Mouse (Mus musculus) layer of hippocampus, adult 9-10 months (tissue): ENCODE measurements around the gene Frmd4a.
"Not testable (repeated sequence)": the region's sequence is repeated elsewhere in the genome, so short reads cannot be mapped to it uniquely, and the experiment has no call there.

Source experiments
- DNase-seq: peaks from one replicate; pipeline ENCODE4 v3.0.0; 2022; ENCODE audit warnings: low spot score

Frmd4a gene

DNA sequence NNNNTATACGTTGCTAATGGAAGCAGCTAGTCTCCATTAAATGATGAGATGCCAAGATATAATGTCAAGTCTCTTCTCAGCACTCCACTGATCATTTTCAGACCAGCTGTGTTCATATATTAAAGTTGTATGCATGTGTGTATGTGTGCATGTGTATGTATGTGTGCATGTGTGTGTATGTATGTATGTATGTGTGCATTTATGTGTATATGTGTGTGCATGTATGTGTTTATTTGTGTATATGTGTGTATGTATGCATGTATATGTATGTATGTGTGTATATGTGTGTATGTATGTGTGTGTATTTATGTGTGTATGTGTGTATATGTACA lies 204.9 kb downstream of the Frmd4a start:
- no peak for DNase-seq

DNA sequence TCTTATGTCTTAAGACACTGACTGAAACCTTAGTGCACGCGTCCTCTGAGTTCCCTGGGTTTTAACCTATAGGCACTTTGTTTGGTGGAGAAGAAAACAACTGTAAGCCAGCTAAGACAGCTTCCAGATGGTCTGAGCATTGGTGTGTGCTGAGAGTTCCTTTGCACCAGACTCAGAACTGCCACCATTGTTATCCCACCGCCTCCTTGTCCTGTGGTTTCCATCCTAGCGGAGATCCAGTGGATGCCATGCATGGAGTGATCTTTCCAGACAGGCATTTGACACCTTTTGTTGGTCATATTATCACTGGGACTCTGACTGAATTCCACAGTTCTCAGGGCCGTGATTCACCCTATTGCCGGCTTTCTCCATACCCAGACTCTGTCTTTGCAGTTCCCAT lies 205.8 kb downstream of the Frmd4a start:
- no peak for DNase-seq

DNA sequence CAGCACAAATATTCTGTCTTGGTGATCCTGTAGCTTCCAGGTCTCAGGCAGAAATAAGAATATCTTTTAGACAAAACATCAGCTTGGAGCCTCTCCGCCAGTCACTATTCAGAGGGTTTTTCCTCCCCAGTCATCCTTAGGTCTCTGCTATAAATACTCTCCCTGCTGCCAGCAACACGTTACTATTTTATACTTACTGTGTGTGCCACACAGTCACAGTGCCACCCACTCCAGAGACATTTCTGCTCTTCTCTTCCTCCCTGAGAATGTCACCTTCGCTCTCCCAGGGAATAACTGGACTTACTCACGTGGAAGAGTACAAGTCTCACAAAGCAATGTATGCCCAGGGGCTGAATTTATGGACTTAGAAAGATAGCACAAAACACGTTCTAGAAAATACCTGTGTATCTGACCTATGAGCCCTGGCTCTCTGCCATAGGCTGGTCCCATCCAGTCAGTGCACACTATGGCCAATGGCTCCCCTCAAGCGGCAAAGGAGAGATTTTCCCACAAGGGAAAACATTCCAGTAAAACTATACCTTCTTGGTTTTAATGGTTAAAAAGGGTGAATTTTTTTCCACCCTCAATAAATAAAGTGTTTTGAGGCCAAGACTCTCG lies 209.5 kb downstream of the Frmd4a start:
- DNase-seq = no peak

DNA sequence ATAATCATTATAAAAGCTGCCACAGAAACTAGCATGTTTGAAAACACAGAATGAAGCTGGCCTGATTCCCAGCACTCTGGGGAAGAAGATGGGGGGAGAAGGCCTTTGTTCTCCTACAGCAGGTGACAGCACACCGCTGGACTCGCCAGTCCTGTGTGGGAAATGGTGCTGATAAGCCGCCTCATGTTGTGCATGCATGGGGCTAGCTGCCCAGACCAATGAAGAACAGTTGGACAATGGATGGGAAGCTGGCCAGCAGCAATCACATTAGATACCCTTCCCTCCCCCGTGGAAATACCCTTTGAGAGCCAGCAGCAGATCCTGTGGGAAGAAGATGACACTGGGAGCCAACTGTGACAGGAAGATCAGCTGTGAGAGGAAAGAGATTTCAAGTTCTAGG lies 210.0 kb downstream of the Frmd4a start:
- no peak for DNase-seq

DNA sequence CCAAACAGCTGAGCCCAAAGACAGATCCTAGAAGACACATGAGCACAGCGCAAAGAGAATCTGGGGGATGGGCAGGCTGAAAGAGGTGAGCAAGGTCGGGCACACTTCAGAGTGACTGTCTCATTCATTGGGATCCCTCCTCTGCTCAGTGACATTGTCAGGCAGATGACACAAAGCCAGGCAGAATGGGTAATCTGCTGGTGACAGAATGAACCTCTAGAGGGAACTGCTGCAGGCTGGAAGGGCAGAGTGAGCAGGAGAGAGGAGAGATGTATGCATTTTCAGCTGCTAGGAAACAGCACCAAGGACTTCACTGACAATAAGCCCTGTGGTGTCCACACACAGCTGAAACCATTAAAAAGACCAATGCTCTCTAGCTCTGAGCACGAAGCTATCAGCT lies 211.0 kb downstream of the Frmd4a start:
- DNase-seq = no peak

DNA sequence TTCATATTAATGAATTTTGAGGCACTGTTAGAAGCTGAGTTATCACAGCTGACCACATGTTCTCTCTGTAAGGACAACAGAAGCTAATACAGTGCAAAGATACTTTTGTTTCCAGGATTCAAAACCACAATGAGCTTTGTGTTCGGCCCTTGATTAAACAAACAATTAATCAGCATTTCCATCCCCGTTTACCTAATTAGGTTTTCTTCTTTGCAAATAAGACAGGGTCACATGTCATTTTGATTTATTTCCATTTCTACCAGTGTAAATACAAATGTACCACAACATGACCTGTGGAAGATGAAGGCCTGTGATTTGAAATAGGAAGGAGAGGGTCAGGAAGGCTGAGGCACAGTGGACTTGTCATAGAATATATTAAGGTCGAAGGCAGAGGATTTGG lies 214.8 kb downstream of the Frmd4a start:
- no peak for DNase-seq

DNA sequence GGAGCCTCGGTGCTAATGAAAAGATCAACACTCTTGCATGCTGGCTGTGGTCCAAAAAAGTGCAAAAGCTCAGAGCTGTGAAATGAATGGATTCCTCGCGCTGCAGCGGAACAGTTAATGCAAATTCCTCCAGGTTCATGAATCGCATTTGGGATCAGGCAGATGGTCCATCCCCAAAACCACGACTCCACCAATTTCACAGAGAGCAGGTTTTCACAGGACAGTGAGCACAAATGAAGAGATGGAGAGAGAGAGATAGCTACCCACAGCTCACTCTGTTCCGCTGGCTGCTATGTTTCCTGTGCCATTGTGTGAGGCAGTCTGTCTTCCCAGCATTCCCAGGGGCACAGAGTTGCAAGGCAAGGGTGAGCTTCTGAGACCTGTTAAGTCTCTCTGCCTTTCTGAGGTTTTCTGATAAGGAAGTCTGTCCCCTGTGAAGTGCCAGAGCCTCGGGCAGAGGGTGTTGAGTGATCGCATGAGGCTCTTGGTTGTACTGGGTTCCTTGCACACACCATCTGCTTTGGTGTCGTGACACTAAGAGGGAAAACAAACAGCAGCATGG lies 215.3 kb downstream of the Frmd4a start:
- DNase-seq = no peak

DNA sequence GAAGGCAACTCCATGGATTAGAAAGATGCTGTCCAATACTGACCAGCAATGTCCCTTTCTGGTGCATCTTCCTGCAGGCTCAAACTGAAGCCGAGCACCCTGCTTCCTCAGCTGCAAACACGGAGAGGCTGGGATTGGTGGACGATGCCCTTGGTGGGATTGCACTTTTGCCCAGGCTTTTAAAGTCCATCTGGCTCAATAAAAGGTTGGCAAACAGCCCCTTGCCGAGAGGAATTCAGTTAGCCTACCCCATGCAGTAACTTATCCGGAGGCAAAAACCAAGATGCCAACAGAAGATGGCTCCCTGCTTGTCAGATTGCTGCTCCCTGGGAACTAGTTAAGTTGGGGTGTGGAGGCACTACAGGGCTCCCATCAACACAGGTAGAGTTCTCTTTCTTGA lies 220.2 kb downstream of the Frmd4a start:
- DNase-seq = no peak

DNA sequence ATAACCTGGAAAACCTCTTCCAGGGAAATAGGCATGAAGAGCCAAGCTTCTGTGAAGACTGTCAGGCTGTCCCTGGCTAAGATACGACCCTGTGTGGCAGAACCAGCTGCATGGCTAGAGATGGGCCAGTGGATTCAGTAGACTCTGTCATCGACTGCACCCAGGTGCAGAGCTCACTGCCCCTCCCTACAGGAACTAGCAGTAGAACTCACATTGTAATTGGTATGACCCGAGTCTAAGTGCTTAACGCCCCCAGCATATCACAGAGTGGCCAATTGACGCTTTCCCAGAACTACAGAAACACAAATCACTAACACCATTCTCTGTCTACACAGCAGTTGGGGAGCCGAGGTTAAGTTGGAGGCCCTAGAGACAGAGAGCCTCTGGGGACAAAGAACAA lies 232.2 kb downstream of the Frmd4a start:
- no peak for DNase-seq

DNA sequence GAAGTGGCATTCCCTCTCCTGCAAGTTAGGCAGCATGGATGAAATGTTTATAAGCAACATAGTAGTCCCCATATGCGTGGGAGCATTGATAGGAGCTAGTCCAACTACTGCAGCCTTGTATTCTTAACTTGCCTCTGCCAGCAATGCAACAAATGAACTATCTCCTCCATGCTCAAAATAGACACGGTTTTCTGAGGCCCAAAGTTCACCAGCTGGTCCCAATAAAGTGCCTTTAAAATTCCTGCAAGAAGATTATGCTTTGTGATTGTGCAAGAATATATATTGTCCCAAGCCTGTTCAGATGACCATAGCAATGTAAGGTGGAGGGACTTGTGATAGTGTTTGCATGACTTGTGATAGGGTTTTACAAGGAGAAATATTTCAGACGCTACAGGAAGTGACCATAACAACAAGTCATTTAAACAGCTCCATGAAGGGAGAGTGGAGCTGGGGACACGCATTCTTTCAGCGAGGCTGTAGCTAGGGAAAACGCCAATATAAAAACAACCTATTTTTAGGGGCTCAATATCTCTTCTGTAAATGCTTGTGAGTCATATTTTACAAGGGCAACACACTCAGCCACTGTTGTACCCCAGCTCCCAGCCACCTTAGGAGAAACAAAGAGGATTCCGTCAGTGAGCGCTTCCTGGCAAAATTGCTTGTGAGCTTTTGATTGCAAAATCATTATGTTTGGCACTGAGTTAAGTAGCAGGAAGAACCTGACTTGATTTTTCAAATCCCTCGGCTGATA lies 235.2 kb downstream of the Frmd4a start:
- DNase-seq = no peak

DNA sequence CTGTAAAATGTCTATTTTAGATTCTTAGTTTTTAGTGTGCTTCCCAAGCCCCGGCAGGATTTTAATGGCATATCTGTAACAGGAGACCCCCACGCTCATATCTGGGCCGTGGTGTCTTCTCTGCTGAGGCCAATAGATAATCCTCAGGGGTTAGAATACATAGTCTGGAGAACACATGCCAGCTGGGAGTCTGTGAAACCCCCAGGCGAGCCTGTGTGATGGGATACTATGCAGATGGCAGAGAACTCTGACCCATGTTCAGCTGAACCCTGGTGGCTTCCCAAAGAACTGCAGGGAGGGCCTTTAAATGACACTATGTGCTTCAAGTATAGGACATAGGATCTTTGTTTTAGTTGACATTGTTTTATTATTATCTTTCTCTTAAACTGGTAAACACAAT lies 235.8 kb downstream of the Frmd4a start:
- no peak for DNase-seq

DNA sequence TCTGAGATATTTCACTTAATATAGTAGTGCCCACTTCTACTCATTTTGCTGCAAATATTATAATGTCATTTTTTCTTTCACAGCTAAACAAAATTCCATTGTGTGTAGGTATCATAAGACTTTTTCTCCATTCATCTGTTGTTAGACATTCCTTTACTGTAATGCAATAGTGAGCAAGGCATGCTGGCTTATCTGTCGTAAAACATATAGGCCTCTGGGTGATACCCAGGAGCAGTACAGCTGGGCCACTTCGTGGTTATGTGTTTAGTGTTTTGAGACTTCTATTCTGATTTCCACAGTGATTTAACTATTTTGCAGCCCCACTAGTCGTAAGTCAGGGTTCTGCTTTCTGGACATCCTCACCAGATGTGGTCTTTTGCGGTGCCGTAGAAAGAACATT lies 236.6 kb downstream of the Frmd4a start:
- no peak for DNase-seq

DNA sequence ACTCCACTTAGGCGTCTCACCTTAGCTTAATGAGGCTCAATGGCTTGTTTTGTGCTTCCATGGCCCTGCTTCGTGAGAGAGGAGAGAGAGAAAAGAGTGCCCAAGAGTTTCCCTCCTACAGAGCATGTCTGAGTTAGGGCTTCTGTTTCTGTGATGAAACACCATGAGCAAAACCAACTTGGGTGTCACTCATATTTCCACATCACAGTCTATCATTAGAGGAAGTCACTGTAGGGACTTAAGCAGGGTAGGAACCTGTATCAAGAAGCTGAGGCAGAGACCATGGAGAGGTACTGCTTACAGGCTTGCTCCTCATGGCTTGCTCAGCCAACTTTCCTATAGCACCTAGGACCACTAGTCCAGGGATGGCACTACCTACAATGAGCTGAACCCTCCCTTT lies 238.7 kb downstream of the Frmd4a start:
- DNase-seq = no peak

DNA sequence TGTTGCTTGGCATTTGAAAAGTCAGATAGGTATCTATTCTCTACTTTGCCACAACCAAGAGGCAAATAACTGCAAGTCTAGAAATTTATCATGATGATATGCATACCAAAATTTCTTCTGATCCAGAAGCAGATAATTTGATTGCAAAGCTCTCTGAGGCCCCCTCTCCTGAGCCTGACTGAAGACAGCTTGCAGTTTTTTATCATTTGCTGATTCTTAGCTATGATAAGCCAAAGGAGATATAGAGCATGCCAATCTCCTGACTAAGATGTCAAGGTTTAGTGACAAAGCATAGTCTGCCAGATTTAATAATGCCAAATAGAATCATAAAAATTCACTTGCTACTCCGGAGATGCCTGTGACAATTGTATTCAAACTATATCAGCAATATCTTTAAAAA lies 240.1 kb downstream of the Frmd4a start:
- DNase-seq = no peak

DNA sequence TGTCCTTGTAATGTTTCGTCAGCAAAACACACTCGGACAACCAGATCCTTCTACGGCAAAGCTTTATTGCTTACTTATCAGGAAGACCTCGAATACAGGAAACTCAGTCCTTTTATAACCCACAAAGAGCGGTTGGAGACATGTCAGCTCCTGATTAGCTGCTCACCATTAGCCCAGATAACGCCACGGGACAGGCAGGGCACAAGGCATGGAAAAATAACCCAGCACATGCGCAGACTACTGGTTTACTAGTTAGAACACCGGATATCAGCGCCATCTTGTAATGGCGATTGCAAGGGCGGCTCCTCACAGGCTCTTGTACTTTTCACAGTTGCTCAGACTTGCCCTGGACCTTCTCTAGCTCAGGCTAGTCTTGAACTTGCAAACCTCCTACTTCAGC lies 241.3 kb downstream of the Frmd4a start:
- not testable (repeated sequence) for DNase-seq

DNA sequence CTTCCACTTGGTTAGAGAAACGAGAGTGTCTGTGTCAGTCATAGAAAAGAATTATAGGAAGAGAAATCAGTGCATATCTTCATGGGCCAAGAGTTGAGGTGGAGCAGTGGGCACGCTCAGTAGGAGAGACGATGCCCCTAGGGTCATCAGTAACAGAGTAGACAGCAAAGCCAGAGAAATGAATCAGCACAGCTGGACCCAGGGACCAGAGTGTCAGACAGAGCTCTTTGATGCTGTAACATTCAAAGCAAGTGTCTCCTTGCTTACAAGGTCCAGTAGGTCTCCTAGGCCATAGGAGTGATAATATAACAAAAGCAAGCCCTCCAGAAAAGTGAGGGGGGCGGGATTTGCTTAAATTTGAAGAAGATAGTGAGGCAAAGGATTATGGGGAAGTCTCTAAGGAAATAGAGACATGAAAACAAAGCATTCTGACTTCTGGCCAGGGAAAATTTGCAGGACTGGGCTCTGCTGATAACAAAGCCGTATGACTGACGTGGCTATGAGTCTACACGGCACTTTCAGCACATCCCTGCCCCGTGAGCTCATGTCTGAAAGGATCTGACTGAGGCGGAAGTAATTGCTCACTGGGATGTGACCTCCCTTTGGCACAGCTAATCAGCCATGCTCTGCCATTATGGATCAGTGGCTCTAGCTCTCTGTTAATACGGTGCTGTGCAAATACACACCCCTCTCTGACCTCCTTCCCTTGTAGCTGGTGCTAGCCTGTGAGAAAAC lies 243.0 kb downstream of the Frmd4a start:
- DNase-seq = no peak

DNA sequence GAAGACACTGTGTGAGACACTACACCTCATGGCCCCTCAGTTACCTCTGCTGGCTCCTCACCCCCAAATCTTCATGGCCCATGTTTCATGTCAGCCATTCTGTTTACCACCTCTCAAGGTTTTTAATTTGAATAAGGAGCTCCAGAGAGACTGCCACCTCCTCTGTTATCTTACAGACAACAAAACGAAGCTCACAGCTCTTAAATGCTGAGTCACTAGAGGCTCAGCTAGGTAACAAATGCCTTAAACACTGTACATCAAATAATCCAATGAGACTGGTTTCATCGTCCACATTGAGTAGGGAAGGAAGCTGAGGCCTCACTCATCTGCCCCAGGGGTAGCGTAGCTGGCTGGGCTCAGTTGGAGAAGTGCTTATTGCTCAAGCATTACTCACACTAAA lies 245.2 kb downstream of the Frmd4a start:
- DNase-seq = no peak

DNA sequence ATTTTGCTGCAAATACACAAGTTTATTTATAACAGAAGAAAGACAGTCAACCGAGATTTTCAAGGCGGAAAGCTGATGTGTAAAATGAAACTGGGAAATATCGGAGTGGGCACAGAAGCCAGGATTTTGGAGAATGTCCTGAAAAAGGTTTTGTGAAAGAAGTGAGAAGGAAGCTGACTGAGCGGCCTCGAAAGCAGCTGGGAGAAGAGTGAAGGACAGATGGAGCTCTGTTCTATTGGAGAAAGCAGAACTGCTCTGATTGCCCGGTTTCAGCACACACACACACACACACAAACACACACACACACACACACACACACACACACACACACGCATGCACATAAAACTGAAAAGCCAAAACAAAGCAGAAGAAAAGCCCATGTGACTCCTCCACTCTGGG lies 249.9 kb downstream of the Frmd4a start:
- no peak for DNase-seq

DNA sequence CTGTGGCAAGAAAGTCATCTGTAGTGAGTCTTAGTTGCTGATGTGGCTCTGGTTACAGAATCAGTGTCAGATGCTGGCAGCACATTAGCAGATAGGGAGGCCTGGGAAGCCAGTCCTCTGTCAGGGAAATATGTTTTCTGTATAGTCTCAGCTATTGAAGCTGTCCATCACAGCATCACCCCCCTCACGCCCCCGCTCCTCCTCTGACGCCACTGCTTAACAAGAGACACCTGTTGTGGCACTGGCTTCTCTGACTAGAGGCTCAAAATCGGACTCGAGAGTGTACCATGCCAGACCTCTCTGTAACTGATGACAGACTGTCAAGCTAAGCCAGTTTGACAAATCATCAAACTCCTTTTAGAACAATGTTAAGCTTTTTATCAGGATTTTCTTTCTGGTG lies 265.3 kb downstream of the Frmd4a start:
- DNase-seq = no peak

DNA sequence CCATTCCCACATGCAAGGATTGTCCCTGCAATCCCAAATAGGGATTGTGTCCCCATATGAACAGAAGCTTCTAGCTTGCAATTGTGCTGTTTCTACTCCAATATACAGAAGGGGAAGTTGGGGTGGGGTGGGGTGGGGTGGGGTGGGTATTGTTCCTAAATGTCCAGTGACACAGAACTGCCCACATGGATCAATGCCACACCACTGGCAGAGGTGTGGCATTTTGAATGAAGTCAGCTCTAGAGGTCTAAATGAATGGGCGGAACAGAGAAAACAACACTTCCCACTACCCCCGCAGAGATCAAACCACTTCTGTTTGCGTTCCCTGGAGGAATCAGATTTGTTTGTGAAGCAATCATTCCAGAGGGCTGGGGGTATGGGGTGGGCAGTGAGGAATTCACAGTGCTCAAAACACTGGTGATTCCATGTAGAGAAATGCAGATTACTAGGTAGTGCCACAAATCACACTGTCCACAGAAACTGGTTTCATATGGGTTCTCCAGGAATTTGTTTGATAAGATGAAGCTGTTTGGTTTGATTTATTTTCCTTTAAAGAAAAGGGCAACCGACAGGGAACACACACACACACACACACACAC lies 268.3 kb downstream of the Frmd4a start:
- no peak for DNase-seq

DNA sequence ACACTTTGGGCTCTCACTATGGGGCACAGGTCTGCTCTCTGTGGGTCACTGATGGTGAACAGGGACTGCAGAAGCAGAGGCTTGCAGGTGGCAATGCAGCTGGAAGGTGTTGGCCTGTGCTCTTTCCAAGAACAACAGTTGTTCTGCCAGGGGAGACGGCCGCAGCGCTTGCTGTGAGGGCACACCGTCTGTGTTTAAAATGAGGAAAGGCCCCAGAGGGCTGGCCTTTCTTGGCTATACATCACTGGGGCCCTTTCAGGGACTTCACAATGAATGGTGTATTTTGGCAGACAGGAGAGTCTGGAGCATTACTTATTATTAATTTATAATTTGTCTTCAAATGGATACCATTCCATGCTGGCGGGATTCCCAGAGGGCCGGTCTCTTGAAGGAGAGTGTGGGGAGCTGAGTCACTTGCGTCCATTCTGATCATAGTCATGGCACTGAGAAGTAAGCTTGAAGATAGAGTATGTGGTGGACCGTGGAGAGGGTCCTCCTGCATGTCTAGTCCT lies 268.9 kb downstream of the Frmd4a start:
- DNase-seq = no peak

DNA sequence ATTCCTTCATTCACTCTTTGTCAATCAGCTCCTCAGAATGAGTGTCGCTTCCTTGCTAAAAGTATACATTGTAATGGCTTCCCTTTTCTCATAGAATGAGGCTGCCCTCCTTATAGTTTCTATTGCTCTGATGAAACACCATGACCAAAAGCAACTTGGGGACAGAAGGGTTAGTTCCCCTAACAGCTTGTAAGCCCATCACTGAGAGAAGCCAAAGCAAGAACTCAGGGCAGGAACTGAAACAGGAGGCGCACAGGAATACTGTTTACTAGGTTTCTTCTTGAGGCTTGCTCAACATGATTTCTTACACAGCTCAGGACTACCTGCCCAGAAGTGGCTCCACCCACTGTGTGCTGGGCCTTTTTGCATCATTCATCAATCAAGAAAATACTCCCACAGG lies 273.0 kb downstream of the Frmd4a start:
- DNase-seq = no peak

DNA sequence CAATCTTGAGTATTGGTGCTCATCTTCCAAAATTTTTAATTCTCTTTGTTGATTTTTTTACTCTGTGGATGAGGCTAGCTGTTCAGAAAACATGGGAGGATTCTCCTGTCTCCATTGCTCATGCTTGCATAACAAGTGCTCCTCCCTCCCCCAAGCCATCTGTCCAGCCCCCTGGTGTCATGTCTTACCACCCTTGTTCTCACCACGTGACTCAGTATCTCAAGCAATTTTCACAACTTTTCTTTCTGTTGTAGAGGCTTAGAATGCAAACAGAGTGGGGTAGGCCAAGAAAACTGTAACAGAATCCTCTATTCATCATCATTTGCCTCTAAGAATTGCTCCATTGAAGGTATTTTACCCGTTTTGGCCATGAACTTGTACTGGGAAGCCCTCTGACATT lies 273.6 kb downstream of the Frmd4a start:
- DNase-seq = peak; percentile 35
